Mouse (Mus musculus): Measurements from ENCODE around the gene BC028528. TPM values are rescaled to one million over a fixed set of nuclear protein-coding genes. Genes with fewer than 3 reads are reported as not detected.

The BC028528 gene
- polyA plus RNA-seq, 1 experiment: 18.9 TPM

DNA sequence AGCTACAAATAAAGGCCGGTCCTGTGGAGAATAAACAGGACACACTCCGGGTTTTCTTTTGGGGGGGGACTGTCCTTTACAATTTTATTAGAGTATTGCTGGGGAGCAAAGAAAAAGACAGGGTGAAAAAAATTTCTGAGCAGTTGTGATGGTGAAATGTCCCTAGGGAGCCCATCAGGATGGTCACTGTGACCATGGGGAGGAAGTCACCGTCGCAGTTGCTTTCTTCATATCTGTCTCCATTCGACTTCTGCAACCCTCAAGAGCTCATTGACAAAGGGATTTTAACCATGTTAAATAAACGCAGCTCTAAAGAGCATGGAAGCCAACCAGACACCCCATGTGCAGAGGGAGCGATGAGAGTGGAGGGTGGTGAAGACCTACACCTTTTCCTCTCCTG is 25.0 kb upstream of the BC028528 start:
- Histone ChIP-seq H3K27ac (ENCODE audit: control insufficient read depth, insufficient read depth, low read depth, low read length, poor library complexity) (peak overlapping the region; percentile 88), H3K4me3 (replicated peaks; ENCODE audit: control insufficient read depth, low read depth, low read length) (peak overlapping the region; percentile 51), H3K4me1 (ENCODE audit: control insufficient read depth, insufficient read depth, low read length) (peaks cover 2% of the 10 kb centered on the region; the same call in 1 of the 2 replicates)
- TF ChIP-seq CTCF (IDR thresholded peaks at IDR 0.05; ENCODE audit: control insufficient read depth, insufficient read depth, low read length) (no peak), POLR2A (IDR thresholded peaks at IDR 0.05; ENCODE audit: borderline replicate concordance, control insufficient read depth, low read depth, low read length) (no peak)
- WGBS: 42% methylated on average over 7 of the region's 7 CpGs

DNA sequence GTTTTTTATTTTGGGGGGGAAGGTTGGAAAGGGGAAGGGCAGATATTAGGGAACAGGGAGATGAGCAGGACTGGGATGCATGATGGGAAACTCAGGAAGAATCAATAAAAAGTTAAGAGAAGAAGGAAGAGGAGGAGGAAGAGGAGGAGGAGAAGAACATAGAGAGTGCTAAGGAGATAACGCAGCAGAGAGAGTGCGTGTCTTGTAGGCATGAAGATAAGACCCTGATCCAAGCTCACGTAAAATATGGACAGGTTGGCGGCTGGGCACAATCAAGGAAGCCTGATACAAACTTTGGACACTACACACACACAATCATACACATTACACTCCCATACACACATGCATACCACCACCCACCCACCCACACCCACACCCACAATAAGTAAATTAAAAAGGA is 22.9 kb upstream of the BC028528 start:
- Histone ChIP-seq H3K27ac (ENCODE audit: control insufficient read depth, insufficient read depth, low read depth, low read length, poor library complexity) (no peak overlapping the region), H3K4me1 (ENCODE audit: control insufficient read depth, insufficient read depth, low read length) (peaks cover 2% of the 10 kb centered on the region; the same call in 1 of the 2 replicates), H3K4me3 (replicated peaks; ENCODE audit: control insufficient read depth, low read depth, low read length) (no peak overlapping the region)
- TF ChIP-seq CTCF (IDR thresholded peaks at IDR 0.05; ENCODE audit: control insufficient read depth, insufficient read depth, low read length) (no peak), POLR2A (IDR thresholded peaks at IDR 0.05; ENCODE audit: borderline replicate concordance, control insufficient read depth, low read depth, low read length) (no peak)
- 69% methylated on average over 4 of the region's 4 CpGs for WGBS

DNA sequence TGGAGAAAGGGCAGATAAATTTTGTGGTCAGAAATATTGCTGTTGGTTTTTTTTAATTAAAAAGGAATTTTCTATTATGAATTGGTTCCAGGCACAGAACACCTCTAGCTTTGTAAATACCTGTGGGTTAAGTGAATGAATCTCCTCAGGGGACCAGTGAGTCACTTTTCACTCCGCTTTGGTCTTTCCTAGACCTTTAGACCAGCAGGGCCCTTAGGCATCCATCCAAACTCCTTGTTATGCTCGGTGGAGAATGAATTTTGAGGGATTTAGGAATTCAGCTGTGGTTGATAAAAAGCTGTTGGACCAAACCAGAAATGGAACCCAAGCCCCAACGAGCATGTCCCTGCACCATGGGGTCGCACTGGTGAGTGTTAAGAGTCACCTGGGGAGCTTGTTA is 15.8 kb upstream of the BC028528 start:
- TF ChIP-seq POLR2A (IDR thresholded peaks at IDR 0.05; ENCODE audit: borderline replicate concordance, control insufficient read depth, low read depth, low read length): no peak
- no peak for TF ChIP-seq CTCF (IDR thresholded peaks at IDR 0.05; ENCODE audit: control insufficient read depth, insufficient read depth, low read length)
- H3K4me3 ChIP-seq (replicated peaks; ENCODE audit: control insufficient read depth, low read depth, low read length): no peak overlapping the region
- WGBS: 54% methylated on average over 4 of the region's 4 CpGs
- H3K27ac ChIP-seq (ENCODE audit: control insufficient read depth, insufficient read depth, low read depth, low read length, poor library complexity): no peak overlapping the region
- no peaks in the 10 kb centered on the region for H3K4me1 ChIP-seq (ENCODE audit: control insufficient read depth, insufficient read depth, low read length)

DNA sequence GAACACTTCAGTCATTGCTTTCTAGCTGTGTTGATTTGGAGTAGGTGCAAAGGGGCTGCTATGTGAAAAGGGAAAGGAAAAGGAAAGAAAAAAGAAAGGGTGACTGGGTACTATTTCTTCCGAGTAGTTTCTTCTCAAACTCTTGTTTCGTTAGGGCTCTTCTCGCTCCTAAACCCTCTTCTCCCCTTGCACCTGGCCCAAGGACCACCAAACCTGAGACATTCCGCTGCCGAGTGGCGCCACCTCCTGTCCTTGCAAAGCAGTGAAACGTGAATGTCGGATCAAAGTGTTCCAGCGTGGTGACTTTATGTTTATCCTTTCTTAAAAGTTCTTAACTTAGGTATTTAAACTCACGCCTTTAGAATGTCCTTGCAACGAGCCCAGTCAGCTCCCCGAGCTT is 15.1 kb upstream of the BC028528 start:
- WGBS: under 1% methylated on average over 12 of the region's 12 CpGs
- Histone ChIP-seq H3K27ac (ENCODE audit: control insufficient read depth, insufficient read depth, low read depth, low read length, poor library complexity) (no peak overlapping the region), H3K4me3 (replicated peaks; ENCODE audit: control insufficient read depth, low read depth, low read length) (no peak overlapping the region), H3K4me1 (ENCODE audit: control insufficient read depth, insufficient read depth, low read length) (no peaks in the 10 kb centered on the region)
- TF ChIP-seq CTCF (IDR thresholded peaks at IDR 0.05; ENCODE audit: control insufficient read depth, insufficient read depth, low read length) (peak; percentile 89), POLR2A (IDR thresholded peaks at IDR 0.05; ENCODE audit: borderline replicate concordance, control insufficient read depth, low read depth, low read length) (no peak)

DNA sequence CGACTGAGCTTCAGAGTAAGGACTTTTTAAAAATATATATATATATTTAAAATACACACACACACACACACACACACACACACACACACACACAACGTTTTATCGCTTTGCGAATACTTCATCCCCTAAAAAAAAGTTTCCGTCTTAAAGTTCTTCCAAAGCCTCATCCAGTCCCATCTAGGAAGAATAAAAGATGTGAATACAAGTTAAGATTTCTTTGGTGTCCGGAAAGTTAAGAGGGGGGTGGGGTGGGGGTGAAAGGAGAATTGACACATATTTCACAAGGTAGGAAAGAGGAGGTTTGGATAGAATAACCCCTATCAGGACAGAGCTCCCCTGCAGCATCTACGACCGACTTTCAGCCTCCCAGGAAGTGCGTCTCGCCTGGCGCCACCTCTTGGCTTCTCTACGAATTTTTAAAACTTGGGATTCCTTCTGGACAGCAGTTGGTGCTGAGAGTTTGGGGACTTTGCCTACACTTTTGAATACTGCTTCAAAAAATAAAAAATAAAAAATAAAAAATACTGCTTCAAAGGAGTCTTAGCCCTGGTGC is 14.2 kb upstream of the BC028528 start:
- Histone ChIP-seq H3K4me1 (ENCODE audit: control insufficient read depth, insufficient read depth, low read length) (no peaks in the 10 kb centered on the region), H3K27ac (ENCODE audit: control insufficient read depth, insufficient read depth, low read depth, low read length, poor library complexity) (no peak overlapping the region), H3K4me3 (replicated peaks; ENCODE audit: control insufficient read depth, low read depth, low read length) (no peak overlapping the region)
- WGBS: 3% methylated on average over 12 of the region's 12 CpGs
- peak; percentile 57 for TF ChIP-seq CTCF (IDR thresholded peaks at IDR 0.05; ENCODE audit: control insufficient read depth, insufficient read depth, low read length)
- TF ChIP-seq POLR2A (IDR thresholded peaks at IDR 0.05; ENCODE audit: borderline replicate concordance, control insufficient read depth, low read depth, low read length): no peak

DNA sequence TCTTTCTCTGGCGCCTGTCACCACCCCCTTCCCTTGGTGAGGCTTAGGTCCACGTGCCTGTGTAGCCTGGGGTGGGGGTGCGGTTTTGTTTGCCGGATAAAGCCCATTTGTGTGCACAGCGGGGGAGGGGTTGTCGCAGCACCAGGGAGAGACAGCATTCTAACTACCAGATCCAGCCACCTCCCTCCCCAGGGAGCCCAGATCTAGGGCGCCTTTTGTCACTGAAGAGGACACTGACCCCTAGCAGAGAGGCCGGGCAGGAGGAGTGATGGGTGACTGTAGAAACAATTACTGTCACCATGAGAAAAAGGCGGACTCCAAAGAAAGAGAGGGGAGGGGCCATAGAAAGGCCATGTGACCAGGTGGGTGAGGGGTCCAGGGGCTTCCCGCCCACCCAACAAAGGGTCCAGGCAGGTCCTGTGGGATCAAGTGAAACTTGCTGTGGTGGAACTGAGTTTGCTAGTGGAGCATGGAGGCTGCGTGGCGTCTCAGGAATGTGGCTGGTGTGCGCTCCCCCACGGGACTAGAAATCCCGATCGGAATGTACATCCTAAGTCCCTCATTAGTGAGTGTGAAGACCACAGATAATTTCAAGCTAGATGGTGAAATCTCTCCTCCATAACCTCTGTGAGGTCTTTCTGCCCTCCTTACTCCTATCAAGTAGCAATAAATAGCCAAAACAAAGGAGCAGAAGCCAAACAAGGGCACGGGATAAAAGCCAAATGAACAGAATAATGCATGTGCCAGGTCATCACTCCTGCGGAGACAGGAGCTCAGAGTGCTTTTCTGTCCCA is 13.5 kb upstream of the BC028528 start:
- Histone ChIP-seq H3K4me1 (ENCODE audit: control insufficient read depth, insufficient read depth, low read length) (no peaks in the 10 kb centered on the region), H3K27ac (ENCODE audit: control insufficient read depth, insufficient read depth, low read depth, low read length, poor library complexity) (no peak overlapping the region), H3K4me3 (replicated peaks; ENCODE audit: control insufficient read depth, low read depth, low read length) (no peak overlapping the region)
- TF ChIP-seq POLR2A (IDR thresholded peaks at IDR 0.05; ENCODE audit: borderline replicate concordance, control insufficient read depth, low read depth, low read length) (no peak), CTCF (IDR thresholded peaks at IDR 0.05; ENCODE audit: control insufficient read depth, insufficient read depth, low read length) (no peak)
- 2% methylated on average over 18 of the region's 18 CpGs for WGBS

DNA sequence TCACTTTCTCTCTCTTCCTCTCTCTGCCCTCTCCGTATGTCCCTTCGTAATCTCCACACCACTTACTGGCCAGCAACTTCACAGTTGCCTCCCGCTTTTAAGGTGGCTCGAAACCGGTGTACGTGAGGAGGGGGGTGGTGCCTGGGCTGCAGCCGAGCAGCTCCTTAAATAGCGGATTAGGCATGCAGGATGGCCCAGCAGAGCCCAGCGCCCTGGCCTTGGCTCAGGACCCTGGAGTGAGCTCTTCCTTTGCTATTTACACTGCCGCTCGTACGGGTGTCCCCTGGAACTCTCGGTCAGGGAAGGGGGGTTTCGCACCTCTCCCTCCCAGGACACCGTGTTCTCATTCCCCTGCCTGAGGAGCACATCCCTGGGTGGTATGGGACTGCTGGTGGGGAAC is 12.8 kb upstream of the BC028528 start, which contains the start of gene Car14:
Car14 (minus strand) TSS at position 124 of the 400 bp plus-strand sequence.
- Histone ChIP-seq H3K4me3 (replicated peaks; ENCODE audit: control insufficient read depth, low read depth, low read length) (no peak within 1 kb of the TSS), H3K27ac (ENCODE audit: control insufficient read depth, insufficient read depth, low read depth, low read length, poor library complexity) (no peak within 1 kb of the TSS), H3K4me1 (ENCODE audit: control insufficient read depth, insufficient read depth, low read length) (no peaks in the 10 kb centered on the region)
- WGBS: under 1% methylated on average over 15 of the region's 15 CpGs
- TF ChIP-seq POLR2A (IDR thresholded peaks at IDR 0.05; ENCODE audit: borderline replicate concordance, control insufficient read depth, low read depth, low read length) (no peak), CTCF (IDR thresholded peaks at IDR 0.05; ENCODE audit: control insufficient read depth, insufficient read depth, low read length) (no peak)

DNA sequence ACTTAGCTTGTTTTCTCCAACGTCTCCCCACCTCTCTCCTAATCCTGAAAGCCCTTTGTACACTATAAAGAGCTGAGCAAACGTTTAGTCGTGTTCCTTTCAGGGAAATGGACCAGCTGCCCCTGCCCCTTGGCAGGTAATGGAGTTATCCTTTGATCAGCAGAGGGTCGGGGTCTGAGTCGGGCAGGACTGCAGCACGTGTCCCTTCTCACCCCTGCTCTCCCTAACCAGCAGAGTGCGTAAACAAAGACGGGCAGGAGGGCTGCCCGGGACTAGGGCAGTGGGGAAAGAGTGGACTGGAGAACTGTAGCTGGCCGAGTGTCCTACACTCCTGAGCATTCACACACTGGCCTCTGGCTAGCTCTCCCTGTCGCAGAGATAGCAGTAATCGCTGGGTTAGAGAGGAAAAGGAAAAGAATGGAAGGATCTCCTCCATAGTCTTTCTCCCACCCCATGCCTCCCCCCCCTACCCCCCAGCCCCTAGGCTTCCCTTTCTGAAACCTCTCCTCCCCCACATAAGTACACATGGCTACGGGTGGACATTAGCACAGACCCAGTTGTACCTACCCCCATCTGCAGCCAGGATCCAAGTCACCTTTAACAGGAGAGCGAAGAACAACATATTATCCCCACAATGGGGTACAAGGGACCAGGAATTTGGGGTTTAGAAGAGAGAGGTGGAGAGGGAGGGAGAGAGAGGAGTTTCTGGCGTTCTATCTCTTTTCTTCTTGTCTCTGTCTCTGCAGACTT is 12.1 kb upstream of the BC028528 start:
- no peak overlapping the region for H3K27ac ChIP-seq (ENCODE audit: control insufficient read depth, insufficient read depth, low read depth, low read length, poor library complexity)
- 23% methylated on average over 15 of the region's 15 CpGs for WGBS
- H3K4me1 ChIP-seq (ENCODE audit: control insufficient read depth, insufficient read depth, low read length): no peaks in the 10 kb centered on the region
- no peak overlapping the region for H3K4me3 ChIP-seq (replicated peaks; ENCODE audit: control insufficient read depth, low read depth, low read length)
- TF ChIP-seq CTCF (IDR thresholded peaks at IDR 0.05; ENCODE audit: control insufficient read depth, insufficient read depth, low read length): no peak
- TF ChIP-seq POLR2A (IDR thresholded peaks at IDR 0.05; ENCODE audit: borderline replicate concordance, control insufficient read depth, low read depth, low read length): no peak; the same call in 1 of the 2 replicates

Data from bone marrow, adult 2 months (tissue).